Mouse (Mus musculus): ENCODE measurements around the gene Kdm2b. TPM values are rescaled to one million over a fixed set of nuclear protein-coding genes. Genes with fewer than 3 reads are reported as not detected.

Kdm2b gene
- polyA plus RNA-seq, 1 experiment from 2014 or later, result 101 TPM

- H3K9me3 ChIP-seq, result no peaks in the 10 kb centered on the region
- H3K27me3 ChIP-seq, result no peaks in the 10 kb centered on the region
- H3K9ac ChIP-seq, result no peak overlapping the region
- no peak for ATAC-seq (ENCODE audit: low FRiP score)
- no peak overlapping the region for H3K4me2 ChIP-seq
- peaks cover 5% of the 10 kb centered on the region; the same call in 1 of the 2 replicates for H3K36me3 ChIP-seq
- no peak overlapping the region for H3K27ac ChIP-seq
- no peaks in the 10 kb centered on the region for H3K4me1 ChIP-seq (replicated peaks)
- no peak overlapping the region for H3K4me3 ChIP-seq
- 95% methylated on average over 4 of the region's 4 CpGs for WGBS
Measured at GRCm38 (mm10) chr5:122912863-122913262, 76.8 kb downstream of the Kdm2b start.

GRCm38 (mm10) chr5:122909481-122909880 is 80.1 kb downstream of the Kdm2b start:
- H3K9ac ChIP-seq, result no peak overlapping the region
- no peaks in the 10 kb centered on the region for H3K27me3 ChIP-seq
- no peak overlapping the region for H3K4me3 ChIP-seq
- no peaks in the 10 kb centered on the region for H3K4me1 ChIP-seq (replicated peaks)
- no peak for ATAC-seq (ENCODE audit: low FRiP score)
- H3K36me3 ChIP-seq, result 0 out of 2 replicates have a peak, but pooled peaks cover 2% of the 10 kb centered on the region
- H3K27ac ChIP-seq, result no peak overlapping the region
- no peak overlapping the region for H3K4me2 ChIP-seq
- 91% methylated on average over 18 of the region's 18 CpGs for WGBS
- no peaks in the 10 kb centered on the region for H3K9me3 ChIP-seq

GRCm38 (mm10) chr5:122908001-122908400 is 81.6 kb downstream of the Kdm2b start:
- Histone ChIP-seq H3K9ac (no peak overlapping the region), H3K4me1 (replicated peaks) (no peaks in the 10 kb centered on the region), H3K27me3 (no peaks in the 10 kb centered on the region), H3K4me3 (no peak overlapping the region), H3K27ac (no peak overlapping the region), H3K9me3 (no peaks in the 10 kb centered on the region), H3K4me2 (no peak overlapping the region), H3K36me3 (0 out of 2 replicates have a peak, but pooled peaks cover 2% of the 10 kb centered on the region)
- ATAC-seq (ENCODE audit: low FRiP score), result no peak
- 85% methylated on average over 2 of the region's 2 CpGs for WGBS

GRCm38 (mm10) chr5:122907182-122907581 is 82.4 kb downstream of the Kdm2b start:
- H3K4me2 ChIP-seq, result no peak overlapping the region

GRCm38 (mm10) chr5:122903165-122903564 is 86.5 kb downstream of the Kdm2b start:
- no peaks in the 10 kb centered on the region for H3K9me3 ChIP-seq
- peaks cover 19% of the 10 kb centered on the region for H3K4me1 ChIP-seq (replicated peaks)
- ATAC-seq (ENCODE audit: low FRiP score), result no peak
- no peaks in the 10 kb centered on the region for H3K27me3 ChIP-seq
- H3K9ac ChIP-seq, result no peak overlapping the region
- no peak overlapping the region for H3K4me3 ChIP-seq
- WGBS, result 86% methylated on average over 5 of the region's 5 CpGs
- no peak overlapping the region for H3K4me2 ChIP-seq
- H3K27ac ChIP-seq, result no peak overlapping the region
- H3K36me3 ChIP-seq, result no peaks in the 10 kb centered on the region

More at GRCm38 (mm10) chr5:122907182-122907581, 82.4 kb downstream of the Kdm2b start:
- Histone ChIP-seq H3K4me1 (replicated peaks) (no peaks in the 10 kb centered on the region), H3K9ac (no peak overlapping the region), H3K36me3 (no peaks in the 10 kb centered on the region), H3K27me3 (no peaks in the 10 kb centered on the region), H3K9me3 (no peaks in the 10 kb centered on the region), H3K4me3 (no peak overlapping the region), H3K27ac (no peak overlapping the region)
- 100% methylated on average over 1 of the region's 1 CpGs for WGBS
- ATAC-seq (ENCODE audit: low FRiP score), result no peak

GRCm38 (mm10) chr5:122902228-122902627 is 87.4 kb downstream of the Kdm2b start:
- Histone ChIP-seq H3K27ac (no peak overlapping the region), H3K9ac (no peak overlapping the region; the same call in 1 of the 2 replicates), H3K36me3 (no peaks in the 10 kb centered on the region), H3K9me3 (no peaks in the 10 kb centered on the region), H3K4me2 (no peak overlapping the region), H3K4me1 (replicated peaks) (peaks cover 28% of the 10 kb centered on the region), H3K27me3 (no peaks in the 10 kb centered on the region), H3K4me3 (no peak overlapping the region)
- no peak for ATAC-seq (ENCODE audit: low FRiP score)
- 80% methylated on average over 6 of the region's 6 CpGs for WGBS

GRCm38 (mm10) chr5:122901666-122902065 is 88.0 kb downstream of the Kdm2b start:
- Histone ChIP-seq H3K27ac (no peak overlapping the region), H3K9ac (no peak overlapping the region), H3K27me3 (no peaks in the 10 kb centered on the region), H3K4me3 (no peak overlapping the region), H3K4me1 (replicated peaks) (peaks cover 34% of the 10 kb centered on the region), H3K9me3 (no peaks in the 10 kb centered on the region), H3K4me2 (no peak overlapping the region), H3K36me3 (no peaks in the 10 kb centered on the region)
- ATAC-seq (ENCODE audit: low FRiP score), result no peak
- 62% methylated on average over 3 of the region's 3 CpGs for WGBS

GRCm38 (mm10) chr5:122901179-122901578 is 88.4 kb downstream of the Kdm2b start:
- Histone ChIP-seq H3K27ac (peak overlapping the region; percentile 97), H3K4me3 (peak overlapping the region; percentile 86), H3K36me3 (no peaks in the 10 kb centered on the region), H3K27me3 (no peaks in the 10 kb centered on the region), H3K9me3 (no peaks in the 10 kb centered on the region), H3K4me2 (peak overlapping the region; percentile 71), H3K9ac (peak overlapping the region; percentile 95), H3K4me1 (replicated peaks) (peaks cover 38% of the 10 kb centered on the region)
- ATAC-seq (ENCODE audit: low FRiP score), result no peak
- 55% methylated on average over 11 of the region's 11 CpGs for WGBS

- 3% methylated on average over 32 of the region's 33 CpGs for WGBS
- ATAC-seq (ENCODE audit: low FRiP score), result no peak; the same call in 1 of the 2 replicates
- H3K9me3 ChIP-seq, result no peaks in the 10 kb centered on the region
- H3K27me3 ChIP-seq, result no peaks in the 10 kb centered on the region
- H3K4me2 ChIP-seq, result peak overlapping the region; percentile 71
- no peaks in the 10 kb centered on the region for H3K36me3 ChIP-seq
- H3K4me1 ChIP-seq (replicated peaks), result peaks cover 41% of the 10 kb centered on the region
- H3K27ac ChIP-seq, result peak overlapping the region; percentile 97
- H3K4me3 ChIP-seq, result peak overlapping the region; percentile 86
- peak overlapping the region; percentile 95 for H3K9ac ChIP-seq
Measured at GRCm38 (mm10) chr5:122900558-122901171, 89.0 kb downstream of the Kdm2b start.

GRCm38 (mm10) chr5:122899777-122900557 is 89.7 kb downstream of the Kdm2b start:
- Histone ChIP-seq H3K27ac (peak overlapping the region; percentile 97), H3K9ac (peak overlapping the region; percentile 95), H3K27me3 (no peaks in the 10 kb centered on the region), H3K4me3 (peak overlapping the region; percentile 86), H3K9me3 (no peaks in the 10 kb centered on the region), H3K4me1 (replicated peaks) (peaks cover 44% of the 10 kb centered on the region), H3K4me2 (peak overlapping the region; percentile 71), H3K36me3 (no peaks in the 10 kb centered on the region)
- peak; percentile 97 for ATAC-seq (ENCODE audit: low FRiP score)
- WGBS, result 1% methylated on average over 83 of the region's 120 CpGs

GRCm38 (mm10) chr5:122898963-122899776 is 90.5 kb downstream of the Kdm2b start:
- Histone ChIP-seq H3K4me1 (replicated peaks) (peaks cover 51% of the 10 kb centered on the region), H3K36me3 (no peaks in the 10 kb centered on the region), H3K27ac (peak overlapping the region; percentile 97), H3K27me3 (no peaks in the 10 kb centered on the region), H3K9ac (peak overlapping the region; percentile 95), H3K4me3 (peak overlapping the region; percentile 86), H3K9me3 (no peaks in the 10 kb centered on the region), H3K4me2 (peak overlapping the region; percentile 71)
- 4% methylated on average over 42 of the region's 45 CpGs for WGBS
- peak; percentile 8 for ATAC-seq (ENCODE audit: low FRiP score)

- Histone ChIP-seq H3K4me3 (peak overlapping the region; percentile 86), H3K36me3 (no peaks in the 10 kb centered on the region), H3K9me3 (no peaks in the 10 kb centered on the region), H3K27ac (no peak overlapping the region), H3K27me3 (no peaks in the 10 kb centered on the region), H3K4me2 (peak overlapping the region; percentile 71), H3K4me1 (replicated peaks) (peaks cover 51% of the 10 kb centered on the region), H3K9ac (peak overlapping the region; percentile 95)
- no peak for ATAC-seq (ENCODE audit: low FRiP score)
- 86% methylated on average over 6 of the region's 6 CpGs for WGBS
Measured at GRCm38 (mm10) chr5:122898153-122898552, 91.5 kb downstream of the Kdm2b start.

All from hindbrain, embryonic 13.5 days (tissue).